Mouse (Mus musculus) megakaryocyte, embryonic 14.5 days (primary cell): ENCODE results near the gene Snx10. TPM values are rescaled to one million over a fixed set of nuclear protein-coding genes. Genes with fewer than 3 reads are reported as not detected.

Source experiments
- H3K27me3 ChIP-seq: replicated peaks from 2 replicates; pipeline ENCODE3; 2012; ENCODE audit warnings: inconsistent platforms
- H3K36me3 ChIP-seq: replicated peaks from 2 replicates; pipeline ENCODE3; 2012; ENCODE audit warnings: low read length, inconsistent platforms, mixed read lengths
- H3K4me1 ChIP-seq: 2 replicates; pipeline ENCODE4 v1.6.1; 2012; ENCODE audit warnings: inconsistent platforms
- H3K4me3 ChIP-seq: replicated peaks from 2 replicates; pipeline ENCODE3; 2012; ENCODE audit warnings: moderate library complexity, mild to moderate bottlenecking, inconsistent platforms
- H3K9me3 ChIP-seq: 2 replicates; pipeline ENCODE4 v1.6.1; 2012; ENCODE audit warnings: inconsistent platforms
- FLI1 ChIP-seq: IDR thresholded peaks from 2 replicates; pipeline ENCODE4 v1.6.1; 2012; ENCODE audit warnings: low read length, inconsistent platforms, mixed read lengths
- GATA1 ChIP-seq: IDR thresholded peaks from 3 replicates; pipeline ENCODE4 v1.6.1; 2012; ENCODE audit warnings: mixed read lengths, low read length, inconsistent platforms, borderline replicate concordance
- polyA plus RNA-seq: library from polyadenylated mRNA; stranded (reverse); fragments of >175 nt; gene quantifications from 2 replicates; pipeline ENCODE4 v1.2.3, GENCODE M21; 2012; ENCODE audit warnings: low replicate concordance; ENCODE audit not compliant: insufficient read depth

Gene Snx10
- polyA plus RNA-seq, 1 experiment: 2.4 TPM

DNA sequence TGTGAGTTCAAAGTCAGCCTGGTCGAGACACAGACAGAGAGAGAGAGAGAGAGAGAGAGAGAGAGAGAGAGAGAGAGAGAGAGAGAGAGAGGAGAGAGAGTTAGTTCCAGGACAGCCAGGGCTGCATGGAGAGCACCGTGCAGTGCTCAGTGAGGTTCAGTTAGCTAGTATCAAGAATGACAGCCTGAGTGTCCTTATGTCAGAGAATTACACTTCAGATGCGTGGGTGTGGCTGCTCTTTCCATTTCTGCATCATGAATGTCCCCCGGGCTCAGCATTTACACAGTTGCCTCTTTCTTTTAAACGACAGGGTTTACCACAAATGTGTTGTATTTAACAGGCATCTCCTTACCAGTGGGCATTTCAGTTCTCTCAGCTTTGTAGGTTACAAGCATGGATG, 25.1 kb downstream of the Snx10 start:
- H3K4me1 ChIP-seq: peaks cover 69% of the 10 kb centered on the region
- H3K4me3 ChIP-seq: no peak overlapping the region
- H3K36me3 ChIP-seq: peaks cover 4% of the 10 kb centered on the region
- H3K27me3 ChIP-seq: no peaks in the 10 kb centered on the region
- peaks cover 3% of the 10 kb centered on the region; the same call in 1 of the 2 replicates for H3K9me3 ChIP-seq
- TF ChIP-seq GATA1 (no peak), FLI1 (no peak)

DNA sequence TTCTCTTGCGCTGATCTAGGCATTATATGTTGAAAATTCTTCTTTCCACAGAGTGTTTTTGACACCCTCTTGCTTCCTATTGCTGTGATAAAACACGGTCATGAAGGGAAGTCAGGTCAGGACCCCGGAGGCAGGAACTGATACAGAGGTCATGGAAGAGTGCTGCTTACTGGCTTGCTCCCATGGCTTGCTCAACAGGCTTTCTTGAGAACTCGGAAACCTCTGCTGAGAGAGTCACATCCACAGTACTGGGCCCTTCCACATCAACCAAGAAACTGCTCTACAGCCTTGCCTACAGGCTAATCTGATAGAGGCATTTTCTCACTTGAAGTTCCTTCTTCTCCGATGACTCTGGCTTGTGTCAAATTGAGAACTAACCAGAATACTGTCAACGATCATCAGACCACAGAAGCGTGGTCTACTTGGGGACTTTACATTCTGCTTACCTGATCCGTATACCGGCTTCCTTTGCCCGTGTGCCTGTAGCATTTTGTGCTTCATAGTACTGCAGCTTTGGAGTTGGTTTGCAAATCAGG, 27.6 kb downstream of the Snx10 start:
- TF ChIP-seq GATA1 (no peak), FLI1 (no peak)
- Histone ChIP-seq H3K4me3 (no peak overlapping the region), H3K36me3 (peaks cover 7% of the 10 kb centered on the region), H3K4me1 (peaks cover 54% of the 10 kb centered on the region), H3K9me3 (peaks cover 6% of the 10 kb centered on the region; the same call in 1 of the 2 replicates), H3K27me3 (no peaks in the 10 kb centered on the region)

DNA sequence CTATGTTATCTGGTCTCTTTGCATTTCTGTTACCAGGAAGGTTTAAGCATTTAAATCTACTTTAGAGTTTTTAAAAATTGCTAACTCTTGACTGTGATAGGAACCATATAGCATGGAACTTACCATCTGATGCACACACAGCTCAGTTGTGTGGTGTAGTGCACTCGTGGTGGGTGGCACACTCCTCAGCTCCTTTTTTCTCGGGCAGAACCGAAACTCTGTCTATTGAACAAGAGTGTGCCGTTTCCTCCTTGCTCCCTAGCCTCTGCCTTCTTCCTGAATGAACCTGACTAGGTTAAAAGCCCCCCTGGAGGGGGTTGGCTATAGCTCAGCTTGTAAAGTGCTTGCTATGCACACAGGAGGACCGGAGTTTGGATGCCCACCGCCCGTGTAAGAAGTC, 32.9 kb downstream of the Snx10 start:
- Histone ChIP-seq H3K9me3 (0 out of 2 replicates have a peak, but pooled peaks cover 3% of the 10 kb centered on the region), H3K27me3 (peaks cover 3% of the 10 kb centered on the region), H3K36me3 (peaks cover 3% of the 10 kb centered on the region), H3K4me1 (peaks cover 44% of the 10 kb centered on the region), H3K4me3 (no peak overlapping the region)
- TF ChIP-seq FLI1: no peak
- TF ChIP-seq GATA1: no peak

DNA sequence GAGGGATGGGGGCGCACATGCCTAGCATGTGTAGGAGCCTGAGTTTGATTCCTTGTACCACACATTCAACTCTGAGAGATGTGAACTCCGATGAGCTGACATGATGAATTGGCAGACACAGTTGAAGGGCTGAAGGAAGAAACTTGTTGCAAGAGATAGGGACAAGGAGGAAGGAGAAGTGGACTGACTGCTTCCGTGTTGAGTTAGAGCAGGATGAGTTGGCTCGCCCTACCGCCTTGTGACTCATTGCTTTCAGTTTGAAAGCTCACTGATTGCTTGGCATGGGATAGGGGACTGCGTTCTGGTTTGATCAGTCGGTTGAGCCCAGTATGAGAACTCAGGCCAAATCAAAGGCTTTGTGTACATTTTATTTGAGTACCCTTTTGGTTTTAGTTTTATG, 34.6 kb downstream of the Snx10 start:
- Histone ChIP-seq H3K4me1 (peaks cover 41% of the 10 kb centered on the region), H3K9me3 (0 out of 2 replicates have a peak, but pooled peaks cover 3% of the 10 kb centered on the region), H3K36me3 (peaks cover 5% of the 10 kb centered on the region), H3K4me3 (peak overlapping the region; percentile 88), H3K27me3 (peaks cover 3% of the 10 kb centered on the region)
- TF ChIP-seq FLI1 (no peak), GATA1 (0 out of 3 replicates have a peak, but pooled peaks have one; percentile 13)

DNA sequence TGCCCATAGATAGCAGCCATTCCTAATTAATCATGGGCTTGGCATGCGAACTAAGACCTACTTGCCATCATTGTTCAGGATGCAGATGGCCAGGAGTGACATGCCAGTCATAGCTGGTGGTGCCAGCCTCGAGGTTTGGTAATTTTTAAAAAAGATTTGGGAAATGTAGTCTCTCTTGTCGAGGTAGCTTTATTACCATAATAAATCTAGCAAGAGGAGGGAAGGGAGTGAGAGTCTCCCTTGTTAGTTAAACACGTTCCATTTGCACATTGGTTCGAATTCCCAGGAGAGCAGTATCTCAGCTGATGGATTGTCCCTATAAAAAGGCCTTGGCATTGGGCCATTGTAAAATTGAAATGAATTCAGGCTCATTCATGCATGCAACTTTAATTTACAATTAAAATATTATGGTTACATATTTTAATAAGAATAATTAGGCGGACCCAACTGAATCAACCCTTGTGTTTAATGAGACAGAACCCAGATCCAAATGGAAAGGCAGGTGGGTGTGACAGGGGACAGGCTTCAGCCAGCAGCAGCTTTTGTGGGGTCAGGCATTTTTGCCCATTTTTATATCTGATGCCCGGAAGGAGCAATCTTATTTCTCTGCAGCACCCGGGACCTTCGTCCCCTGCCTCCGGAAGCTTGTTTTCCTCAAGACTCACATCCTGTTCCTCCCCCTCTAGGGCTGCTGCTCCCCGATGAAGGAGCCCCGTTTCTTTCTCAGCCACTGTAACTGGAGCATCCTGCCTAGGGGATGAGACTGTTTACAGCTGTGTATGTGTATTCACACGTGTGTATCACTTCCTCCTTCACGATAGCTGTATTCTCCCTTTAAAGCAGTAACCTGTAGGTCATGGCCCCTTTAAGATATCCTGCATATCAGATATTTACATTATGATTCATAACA, 43.3 kb downstream of the Snx10 start:
- Histone ChIP-seq H3K36me3 (peaks cover 11% of the 10 kb centered on the region), H3K27me3 (peaks cover 2% of the 10 kb centered on the region), H3K4me1 (peaks cover 19% of the 10 kb centered on the region), H3K4me3 (peak overlapping the region; percentile 77), H3K9me3 (no peaks in the 10 kb centered on the region)
- TF ChIP-seq GATA1: no peak
- TF ChIP-seq FLI1: no peak

DNA sequence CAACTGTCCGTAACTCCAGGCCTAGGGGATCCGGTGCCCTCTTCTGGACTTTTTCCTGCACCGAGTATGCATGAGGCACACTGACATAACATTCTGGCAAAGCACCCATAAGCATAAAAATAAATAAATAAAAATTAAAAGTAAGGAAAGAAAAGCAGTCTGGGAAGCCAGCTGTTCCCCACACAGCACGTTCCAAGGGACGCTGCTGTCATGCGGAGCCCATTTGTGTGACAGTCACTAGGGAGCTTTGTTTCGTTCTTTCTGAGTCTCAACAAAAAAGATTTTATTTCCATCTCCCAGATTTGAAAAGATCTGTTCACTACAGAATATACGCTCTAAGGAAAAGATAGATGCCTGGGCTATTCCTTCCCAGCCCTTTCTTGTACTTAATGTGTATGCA, 45.4 kb downstream of the Snx10 start:
- peaks cover 10% of the 10 kb centered on the region for H3K36me3 ChIP-seq
- TF ChIP-seq GATA1: no peak
- no peak for TF ChIP-seq FLI1
- peaks cover 15% of the 10 kb centered on the region for H3K4me1 ChIP-seq
- peaks cover 2% of the 10 kb centered on the region for H3K27me3 ChIP-seq
- no peak overlapping the region for H3K4me3 ChIP-seq
- H3K9me3 ChIP-seq: no peaks in the 10 kb centered on the region

DNA sequence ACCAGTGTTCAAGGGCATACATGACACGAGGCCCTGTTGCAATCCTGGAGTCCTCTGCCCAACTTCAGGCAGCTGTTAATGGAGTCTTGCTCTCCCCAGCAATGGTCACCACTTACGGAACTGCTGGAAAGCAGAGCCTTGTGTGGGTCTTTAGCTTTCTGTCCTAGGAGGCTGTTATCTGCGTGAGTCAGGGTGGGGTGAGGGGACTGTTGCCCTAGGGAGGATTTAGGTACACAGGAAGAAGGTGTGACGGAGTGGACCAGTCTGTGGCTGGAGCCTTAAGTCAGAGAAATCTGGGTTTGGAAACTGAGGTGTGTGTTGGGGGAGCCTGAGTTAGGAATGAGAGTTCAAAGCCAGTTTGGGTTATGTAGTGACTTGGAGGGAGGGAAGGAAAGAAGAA, 49.4 kb downstream of the Snx10 start:
- no peaks in the 10 kb centered on the region for H3K4me1 ChIP-seq
- peaks cover 15% of the 10 kb centered on the region for H3K36me3 ChIP-seq
- H3K9me3 ChIP-seq: no peaks in the 10 kb centered on the region
- H3K27me3 ChIP-seq: peaks cover 2% of the 10 kb centered on the region
- no peak overlapping the region for H3K4me3 ChIP-seq
- no peak for TF ChIP-seq GATA1
- TF ChIP-seq FLI1: no peak

DNA sequence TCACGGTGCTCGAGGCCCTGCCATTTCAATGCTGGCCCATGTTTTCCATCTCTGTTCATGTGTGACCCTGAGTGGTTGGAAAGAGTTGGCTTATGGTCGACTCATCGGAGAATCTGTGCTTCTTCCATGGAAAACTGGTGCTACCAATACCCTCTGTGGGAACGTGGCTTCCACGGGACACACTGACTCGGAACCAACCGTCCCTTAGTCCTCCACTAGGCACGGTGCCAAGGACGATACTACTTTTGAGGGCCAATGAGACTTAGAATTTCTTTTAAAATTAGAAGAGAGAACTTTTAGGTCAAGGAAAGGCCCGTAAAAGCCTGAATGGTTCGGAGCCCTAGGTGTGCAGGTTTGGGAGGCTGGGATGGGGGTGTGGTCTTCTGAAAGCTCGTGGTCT, 50.4 kb downstream of the Snx10 start:
- peaks cover 18% of the 10 kb centered on the region for H3K36me3 ChIP-seq
- TF ChIP-seq FLI1 (no peak), GATA1 (no peak)
- no peak overlapping the region for H3K4me3 ChIP-seq
- H3K9me3 ChIP-seq: no peaks in the 10 kb centered on the region
- H3K27me3 ChIP-seq: peaks cover 2% of the 10 kb centered on the region
- H3K4me1 ChIP-seq: no peaks in the 10 kb centered on the region

DNA sequence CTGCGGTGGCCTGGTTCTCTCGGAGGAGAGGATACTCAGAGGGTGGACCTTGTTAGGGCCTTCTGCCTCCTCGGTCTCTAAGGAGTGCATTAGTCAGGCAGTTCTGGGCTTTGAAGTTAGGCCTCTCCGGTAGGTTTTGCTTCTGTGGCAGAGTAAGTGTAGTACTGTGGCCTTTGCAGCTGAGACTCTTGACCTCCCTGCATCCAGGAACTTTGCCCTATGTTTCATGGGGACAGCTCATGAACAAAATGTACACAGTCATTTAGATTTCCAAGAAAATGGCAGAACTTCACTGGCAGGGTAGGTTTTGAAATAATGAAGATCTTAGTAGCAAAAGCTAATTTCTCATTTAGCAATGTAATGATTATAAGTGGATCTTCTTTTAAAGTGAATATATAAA, 54.7 kb downstream of the Snx10 start:
- H3K27me3 ChIP-seq: peaks cover 4% of the 10 kb centered on the region
- H3K4me1 ChIP-seq: no peaks in the 10 kb centered on the region
- H3K4me3 ChIP-seq: no peak overlapping the region
- no peaks in the 10 kb centered on the region for H3K9me3 ChIP-seq
- H3K36me3 ChIP-seq: peaks cover 42% of the 10 kb centered on the region
- TF ChIP-seq FLI1 (no peak), GATA1 (no peak)
